Mouse (Mus musculus) erythroblast, embryonic 14.5 days (primary cell): ENCODE data around the gene Mark1.

Experiments used
- GATA1 ChIP-seq: IDR thresholded peaks from 2 replicates; pipeline ENCODE4 v1.6.1; 2012; ENCODE audit warnings: low read length, inconsistent platforms, mixed read lengths
- TAL1 ChIP-seq: IDR thresholded peaks from 3 replicates; pipeline ENCODE4 v1.6.1; 2012; ENCODE audit warnings: low read length, inconsistent platforms, mixed read lengths

DNA sequence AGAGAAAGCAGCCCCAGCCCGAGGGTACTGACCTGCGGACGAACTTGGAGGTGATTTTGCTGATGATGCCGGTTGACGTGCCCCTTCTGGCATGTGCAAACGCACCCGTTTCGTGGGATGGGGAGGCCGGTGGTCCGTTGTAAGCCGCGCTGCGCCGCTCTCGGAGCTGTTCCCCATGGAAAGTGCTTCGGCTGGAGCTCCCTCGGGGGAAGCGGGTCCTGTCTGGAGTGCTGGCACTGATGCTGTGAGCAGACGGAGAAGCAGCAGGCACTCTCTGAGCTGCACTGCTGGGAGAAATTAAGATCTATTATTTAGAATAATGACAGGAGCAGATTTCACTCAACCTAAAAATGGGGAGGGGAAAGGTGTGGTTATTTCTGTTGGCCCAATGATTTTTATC, 94.0 kb downstream of the Mark1 start:
- TF ChIP-seq GATA1 (no peak), TAL1 (no peak)
